Mouse (Mus musculus): ENCODE measurements around the gene Thy1.

DNA sequence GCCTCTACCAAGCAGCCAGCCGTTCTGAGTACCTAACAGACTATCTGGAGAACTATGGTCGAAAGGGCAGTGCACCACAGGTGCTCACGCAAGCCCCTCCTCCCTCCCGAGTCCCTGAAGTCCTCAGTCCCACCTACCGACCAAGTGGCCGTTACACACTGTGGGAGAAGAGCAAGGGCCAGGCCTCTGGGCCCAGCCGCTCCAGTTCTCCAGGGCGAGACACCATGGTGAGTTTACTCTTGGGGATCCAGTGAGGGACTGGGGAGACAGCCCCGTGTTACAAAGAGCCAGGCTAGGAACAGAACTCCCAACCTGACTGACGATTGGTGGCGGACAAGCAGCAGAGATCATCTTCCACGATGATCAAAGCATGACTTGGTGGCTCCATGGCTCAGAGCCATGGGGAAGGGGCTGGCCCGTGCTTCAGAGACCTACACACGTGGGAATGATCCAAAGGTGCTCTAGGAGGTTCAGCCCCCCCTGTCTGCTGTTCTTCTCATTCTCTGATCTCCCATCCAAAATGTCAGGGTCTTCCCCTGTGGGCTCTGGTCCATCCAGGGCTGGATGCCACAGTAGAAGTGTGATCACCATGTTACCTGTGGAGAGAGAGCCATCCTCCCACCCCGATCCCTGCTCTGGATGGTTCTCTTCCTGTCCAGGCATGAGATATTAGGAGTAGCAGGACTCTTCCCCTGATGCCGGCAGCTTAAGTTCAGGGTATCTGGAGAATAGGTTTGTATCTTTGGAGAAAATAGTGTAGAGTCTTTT is 33.0 kb downstream of the Thy1 start:
- TF ChIP-seq CTCF (IDR thresholded peaks at IDR 0.05; ENCODE audit: low read depth, low read length) (no peak), POLR2A (IDR thresholded peaks at IDR 0.05; ENCODE audit: borderline replicate concordance, low read depth, low read length) (no peak)

All from bone marrow macrophage, adult 2 months (primary cell).